Mouse (Mus musculus): ENCODE data around the gene Lim2. TPM values are rescaled to one million over a fixed set of nuclear protein-coding genes. Genes with fewer than 3 reads are reported as not detected.

The Lim2 gene
- not detected in 2 replicates for polyA plus RNA-seq (2021; fragmentation: Nextera tagmentation)
- long read RNA-seq, experiment 1: 0 reads
- long read RNA-seq, experiment 2: 0 reads

DNA sequence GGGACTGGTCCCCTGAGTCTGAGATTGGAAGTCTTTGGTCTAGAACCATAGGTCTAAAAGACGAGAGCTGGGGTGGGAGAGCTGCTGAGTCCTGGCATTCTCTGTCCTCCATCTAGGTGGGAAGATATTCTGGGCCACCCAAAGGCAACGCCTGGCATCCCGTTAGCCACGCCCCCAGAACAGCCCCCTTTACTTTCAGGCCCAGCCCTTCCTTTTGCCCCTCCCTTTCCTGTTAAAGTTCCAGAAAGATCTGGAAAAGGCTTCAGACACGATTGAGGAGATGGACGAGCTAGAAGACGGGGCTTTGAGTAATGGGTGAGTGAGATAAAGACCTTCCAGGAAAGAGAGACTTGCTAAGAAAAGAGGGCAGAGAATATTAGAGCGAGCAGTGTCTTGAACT lies at the start of gene Lim2:
TSS of gene Lim2 (plus strand) at position 265 of the 400 bp plus-strand sequence.

DNA sequence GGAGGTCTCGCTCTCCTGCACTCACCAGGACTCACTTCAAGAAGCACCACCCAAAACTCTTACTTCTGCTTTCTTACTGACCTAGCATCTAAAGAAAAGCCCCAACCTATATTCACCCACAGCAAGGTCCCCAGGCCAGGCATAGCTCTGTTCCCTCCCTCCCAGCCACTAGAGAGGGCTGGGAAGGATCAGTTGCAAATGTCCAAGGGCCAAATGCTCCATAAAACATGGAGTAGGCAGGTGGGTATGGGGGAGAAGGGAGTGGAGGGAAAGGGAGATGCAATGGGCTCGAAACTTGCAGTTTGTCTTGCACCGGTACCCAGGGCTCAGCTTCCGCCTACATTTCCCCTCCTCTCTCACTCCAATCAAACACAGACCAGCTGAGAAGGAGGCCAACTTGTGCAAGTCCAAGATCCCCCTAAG lies 19.3 kb upstream of the Lim2 start, which contains the start of gene Siglecg:
TSS of gene Siglecg (plus strand) at position 74 of the 423 bp plus-strand sequence.

DNA sequence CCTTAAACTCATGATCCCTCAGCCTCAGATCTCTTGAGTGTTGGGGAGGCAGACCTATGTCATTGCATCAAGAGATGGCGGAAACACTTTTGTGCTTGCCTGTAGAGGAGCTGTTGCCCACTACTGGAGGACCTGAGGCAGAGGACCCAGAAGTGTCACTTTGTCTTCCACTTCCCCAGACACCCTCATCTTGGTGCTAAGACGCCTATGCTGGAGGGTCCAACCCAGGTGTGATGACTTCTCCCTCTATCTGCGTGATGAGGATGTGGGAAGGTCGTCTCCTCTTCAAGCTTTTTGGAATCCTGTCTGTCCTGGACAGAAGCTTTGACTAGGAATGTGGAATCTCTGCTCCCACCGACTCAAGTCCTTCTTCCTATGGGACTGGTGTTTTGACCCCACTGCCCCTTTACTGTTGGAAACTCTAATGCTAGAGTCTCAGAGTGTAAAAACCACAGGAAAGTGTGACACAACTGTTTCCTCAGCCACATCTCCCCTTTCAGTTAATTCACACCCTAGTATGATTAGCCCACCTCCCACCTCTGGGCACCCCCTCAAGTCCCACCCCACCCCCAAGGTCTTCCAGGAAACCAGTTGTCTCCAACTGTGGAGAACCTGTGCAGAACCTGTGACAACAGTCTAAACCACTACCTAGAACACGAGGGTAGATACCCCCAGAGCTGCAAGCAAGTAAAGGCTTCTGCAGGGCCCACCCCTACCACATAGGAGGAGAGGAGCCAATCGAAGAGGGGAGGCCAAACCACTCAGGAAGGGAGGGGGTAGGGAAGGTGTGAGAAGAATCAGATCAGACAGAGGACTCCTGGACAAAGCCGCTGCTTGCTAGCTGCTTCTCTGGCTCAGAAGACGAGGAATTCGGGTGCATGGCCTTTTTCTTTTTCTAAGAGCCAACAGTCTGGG lies 9.1 kb downstream of the Lim2 start, which contains the start of gene Nkg7:
TSS of gene Nkg7 (plus strand) at position 733 of the 915 bp plus-strand sequence.

DNA sequence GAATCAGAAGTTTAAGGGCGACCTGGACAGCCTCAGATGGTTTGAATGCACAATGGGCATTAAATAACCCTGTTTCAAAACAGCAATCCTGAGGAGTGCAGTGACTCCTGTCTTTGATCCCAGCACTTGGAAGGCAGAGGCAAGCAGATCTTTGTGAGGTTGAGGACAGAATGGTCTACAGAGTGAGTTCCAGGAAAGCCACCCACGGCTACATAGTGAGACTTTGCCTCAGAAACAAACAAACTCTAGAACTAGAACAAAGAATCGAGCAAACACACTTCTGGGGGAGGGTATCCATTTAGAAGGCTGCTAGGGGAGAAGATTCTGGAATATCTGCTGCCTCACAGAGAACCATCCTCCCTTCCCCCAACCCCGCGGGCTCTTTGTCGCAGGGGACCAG lies 13.0 kb downstream of the Lim2 start, which contains the start of gene Cldnd2:
TSS of gene Cldnd2 (plus strand) at position 301 of the 400 bp plus-strand sequence.

DNA sequence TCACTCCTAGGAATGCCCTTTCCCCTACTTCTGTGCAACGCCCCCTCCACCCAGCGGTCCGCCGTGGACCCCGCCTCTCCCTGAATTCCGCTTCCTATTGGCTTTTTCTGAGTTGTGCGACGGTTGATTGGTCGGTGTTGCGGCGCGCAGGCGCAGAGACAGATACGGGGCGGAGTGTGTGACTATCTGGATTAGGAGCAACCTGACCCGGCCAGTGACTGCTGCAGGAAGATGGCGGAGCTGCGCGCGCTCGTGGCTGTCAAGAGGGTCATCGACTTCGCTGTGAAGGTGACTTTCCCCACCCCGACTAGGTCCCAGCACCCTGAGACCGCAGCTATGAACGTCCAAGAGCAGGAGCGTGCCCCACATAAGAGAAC lies 16.4 kb downstream of the Lim2 start, which contains the start of the genes Etfb and Gm45233:
TSS of gene Etfb (plus strand) at position 167 of the 377 bp plus-strand sequence.
TSS of gene Gm45233 (plus strand) at position 212 of the 377 bp plus-strand sequence.

DNA sequence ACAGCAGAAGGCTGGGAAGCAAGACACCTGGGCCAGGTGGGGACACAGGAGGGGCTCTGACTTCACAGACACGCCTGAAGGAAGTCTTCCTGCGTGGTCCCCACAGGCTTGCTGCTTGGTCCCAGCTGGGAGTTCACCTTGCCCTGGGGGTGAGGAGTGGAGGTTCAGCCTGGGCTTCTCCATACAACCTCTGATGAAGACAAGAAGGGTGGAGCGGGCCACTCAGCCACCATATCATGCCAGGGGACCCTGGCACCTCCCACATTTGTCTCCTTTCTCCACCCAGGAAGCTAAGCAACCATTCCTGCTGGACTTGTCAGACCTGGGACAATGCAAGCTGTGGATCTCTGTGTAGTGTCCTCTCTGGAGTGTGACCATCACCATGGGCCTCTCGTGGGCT lies 35.4 kb downstream of the Lim2 start, which contains the start of gene Vsig10l:
TSS of gene Vsig10l (plus strand) at position 301 of the 400 bp plus-strand sequence.

Other genes with a start within 250 kb of the Lim2 start
- 4.8 and 6.4 TPM in 2 replicates for gene Zfp715, start 114.4 kb upstream of the Lim2 start, polyA plus RNA-seq (2021; fragmentation: Nextera tagmentation)
- 0.36 and 0.43 TPM in 2 replicates for gene Siglecf, start 76.3 kb upstream of the Lim2 start, polyA plus RNA-seq (2021; fragmentation: Nextera tagmentation)
- not detected in 2 replicates for gene Siglecg, start 19.5 kb upstream of the Lim2 start, polyA plus RNA-seq (2021; fragmentation: Nextera tagmentation)
- 0.43 and 0.44 TPM in 2 replicates for gene Nkg7, start 9.4 kb downstream of the Lim2 start, polyA plus RNA-seq (2021; fragmentation: Nextera tagmentation)
- gene Cldnd2, start 13.1 kb downstream of the Lim2 start, polyA plus RNA-seq (2021; fragmentation: Nextera tagmentation): not detected in 2 replicates
- gene Etfb, start 16.4 kb downstream of the Lim2 start, polyA plus RNA-seq (2021; fragmentation: Nextera tagmentation): 180 and 198 TPM in 2 replicates
- gene Gm45233, start 16.5 kb downstream of the Lim2 start, polyA plus RNA-seq (2021; fragmentation: Nextera tagmentation): 0.69 TPM in 1 of 2 replicates, not detected in the other
- 1.1 and 2.6 TPM in 2 replicates for gene Vsig10l, start 35.5 kb downstream of the Lim2 start, polyA plus RNA-seq (2021; fragmentation: Nextera tagmentation)
- 1.9 and 3.0 TPM in 2 replicates for gene Iglon5, start 62.4 kb downstream of the Lim2 start, polyA plus RNA-seq (2021; fragmentation: Nextera tagmentation)
- not detected in 2 replicates for gene 4931406B18Rik, start 78.3 kb downstream of the Lim2 start, polyA plus RNA-seq (2021; fragmentation: Nextera tagmentation)
- 4.9 and 5.2 TPM in 2 replicates for gene Cd33, start 116.8 kb downstream of the Lim2 start, polyA plus RNA-seq (2021; fragmentation: Nextera tagmentation)
- gene Zfp658, start 134.6 kb downstream of the Lim2 start, polyA plus RNA-seq (2021; fragmentation: Nextera tagmentation): 1.2 and 1.6 TPM in 2 replicates
- gene Zfp719, start 151.9 kb downstream of the Lim2 start, polyA plus RNA-seq (2021; fragmentation: Nextera tagmentation): 5.4 and 5.5 TPM in 2 replicates
- gene Zfp819, start 179.5 kb downstream of the Lim2 start, polyA plus RNA-seq (2021; fragmentation: Nextera tagmentation): not detected in 2 replicates
- not detected in 2 replicates for gene Ceacam18, start 207.0 kb downstream of the Lim2 start, polyA plus RNA-seq (2021; fragmentation: Nextera tagmentation)
- gene Siglece, start 232.5 kb downstream of the Lim2 start, polyA plus RNA-seq (2021; fragmentation: Nextera tagmentation): 0.54 and 0.59 TPM in 2 replicates
- gene Ctu1, start 244.3 kb downstream of the Lim2 start, polyA plus RNA-seq (2021; fragmentation: Nextera tagmentation): 5.3 and 6.3 TPM in 2 replicates

Data from left cerebral cortex, adult 6 months (tissue).